Mouse (Mus musculus) liver, postnatal 0 days (tissue): ENCODE data around the gene Caln1.

Experiments
- CTCF ChIP-seq: sonication (generic); IDR thresholded peaks from 2 replicates; pipeline ENCODE4 v1.5.1; 2016; ENCODE audit warnings: antibody characterized with exemption, low read depth
- EP300 ChIP-seq: IDR thresholded peaks from 2 replicates; pipeline ENCODE4 v1.6.1; 2016; ENCODE audit warnings: antibody characterized with exemption, low read depth, mild to moderate bottlenecking

DNA sequence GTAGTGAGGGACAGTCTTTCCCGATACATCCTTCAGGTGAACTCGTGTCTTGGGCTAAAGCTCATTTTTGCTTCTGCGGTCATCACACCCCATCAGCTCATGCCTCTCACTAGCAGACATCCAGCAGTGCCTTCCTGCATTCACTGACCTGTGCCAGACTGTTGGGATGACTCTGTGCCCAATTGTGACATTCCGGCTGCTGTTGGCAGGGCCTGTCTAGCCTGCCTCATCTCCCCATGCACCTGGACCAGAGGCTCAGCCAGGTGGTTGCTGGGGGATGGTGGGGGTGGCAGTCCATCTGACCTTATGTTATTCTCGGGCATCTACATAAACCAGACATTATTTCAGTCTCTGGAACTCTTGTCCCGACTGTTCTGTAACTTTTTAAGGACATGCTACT lies 105.6 kb downstream of the Caln1 start:
- no peak for TF ChIP-seq CTCF
- no peak for TF ChIP-seq EP300
